Mouse (Mus musculus) brain, embryonic 14.5 days (tissue): Measurements from ENCODE around the gene Lce1c.

Experiments
- CTCF ChIP-seq: fragments of 200-500 bp; IDR thresholded peaks from 2 replicates; pipeline ENCODE4 v1.5.1; 2012; ENCODE audit warnings: inconsistent platforms, mild to moderate bottlenecking, moderate library complexity, borderline replicate concordance; ENCODE audit not compliant: insufficient read depth, insufficient read length; ENCODE audit errors: extremely low read depth
- POLR2A ChIP-seq: fragments of 200-500 bp; IDR thresholded peaks from 2 replicates; pipeline ENCODE4 v1.6.1; 2012; ENCODE audit warnings: mild to moderate bottlenecking, inconsistent platforms, borderline replicate concordance; ENCODE audit not compliant: poor library complexity, insufficient read depth, insufficient read length, severe bottlenecking; ENCODE audit errors: extremely low read depth

DNA sequence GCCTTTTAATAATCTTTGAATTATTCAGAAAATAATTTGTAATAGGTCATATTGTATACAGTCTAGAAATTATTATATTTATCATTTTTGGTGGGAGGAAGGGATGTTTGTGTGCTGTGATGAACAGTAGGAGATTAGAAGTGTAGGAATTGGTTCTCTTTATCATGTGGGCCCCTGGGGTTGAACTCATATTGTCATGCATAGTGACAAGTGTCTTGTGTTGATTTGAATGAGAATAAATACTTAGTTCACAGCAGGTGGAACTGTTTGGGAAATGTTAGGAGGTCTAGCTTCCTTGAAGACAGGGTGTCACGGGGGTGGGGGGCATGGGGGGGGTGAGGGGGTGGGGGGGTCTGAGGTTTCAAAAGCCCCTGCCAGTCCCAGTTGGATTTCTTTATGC is 15.6 kb downstream of the Lce1c start:
- TF ChIP-seq CTCF: no peak
- no peak for TF ChIP-seq POLR2A
